Mouse (Mus musculus) mouse embryonic stem cell (cell line): Measurements from ENCODE around the gene Psmg1.
"Not testable (repeated sequence)": the region's sequence is repeated elsewhere in the genome, so short reads cannot be mapped to it uniquely, and the experiment has no call there.

Experiments used
- in situ Hi-C, 2 experiments: fragments of 300-500 bp; cut with MboI; formaldehyde crosslinking; loops; 1 replicate in 1 of 2; 3 replicates in 1 of 2; pipeline ENCODE4 v1.14.3; 2019 to 2020; ENCODE audit warnings: low sequenced_read_pairs in 2 of 2, low pct_unique_long_range_greater_than_20kb in 1 of 2, mixed read lengths in 1 of 2; ENCODE audit not compliant: unreplicated experiment in 1 of 2

Gene Psmg1

DNA sequence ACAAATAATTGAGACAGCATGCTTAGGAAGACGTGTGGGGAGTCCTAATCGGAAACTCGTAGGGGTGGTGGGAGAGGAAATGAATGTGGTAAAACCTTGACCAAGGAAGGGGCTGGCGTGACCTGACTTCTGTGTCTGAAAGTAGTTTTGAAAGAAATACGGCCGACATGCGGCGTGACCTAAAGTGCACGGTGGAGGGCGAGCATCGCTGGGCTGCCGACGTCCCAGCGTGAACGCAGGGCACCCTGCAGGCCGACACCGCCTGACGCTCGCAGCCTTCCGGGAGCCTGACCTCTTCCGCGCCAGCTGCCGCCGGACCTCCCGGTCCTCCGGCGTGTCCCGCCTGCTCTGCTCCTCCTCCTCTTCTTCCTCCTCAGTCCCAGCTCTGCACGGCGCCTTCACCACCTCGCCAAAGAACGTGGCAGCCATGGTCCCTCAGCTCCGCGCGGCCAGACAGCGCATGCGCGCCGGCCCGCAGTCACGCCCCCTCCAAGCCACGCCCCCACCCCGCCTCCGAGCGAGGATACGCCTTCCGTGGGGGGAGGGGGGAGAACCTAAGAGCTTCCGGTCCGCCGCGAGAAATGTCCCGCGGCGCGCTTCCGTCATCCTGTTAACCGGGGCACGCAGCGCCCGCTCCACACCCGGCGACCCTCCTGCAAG lies at the start of gene Psmg1:
Gene Psmg1, minus strand, starts transcription at position 499 of the 660 bp plus-strand sequence.
- in situ Hi-C loops: loop anchor here in 1 of 2 experiments (25.0 kb wide), 1 partner anchor 347 kb away; no protein-coding TSS in a partner anchor

DNA sequence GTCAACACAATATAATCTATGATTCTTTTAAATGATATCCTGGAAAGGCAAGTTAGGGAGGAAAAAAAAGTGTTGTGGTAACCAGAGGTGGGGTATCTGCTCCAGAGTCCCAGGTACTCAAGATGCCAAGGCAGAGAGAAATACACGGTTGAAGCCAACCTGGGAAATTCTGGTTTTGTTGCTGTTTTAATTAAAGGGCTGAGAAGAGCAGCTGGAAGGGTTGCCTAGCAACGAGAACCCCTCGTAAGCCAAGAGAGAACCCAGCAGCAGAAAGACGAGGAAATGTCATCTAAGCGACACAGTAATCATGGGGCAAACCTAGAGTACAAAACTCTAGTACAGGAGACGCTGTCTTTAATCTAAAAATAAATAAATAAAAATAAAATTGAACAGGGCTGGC lies 48.8 kb upstream of the Psmg1 start:
- in situ Hi-C loops: no loop called here

DNA sequence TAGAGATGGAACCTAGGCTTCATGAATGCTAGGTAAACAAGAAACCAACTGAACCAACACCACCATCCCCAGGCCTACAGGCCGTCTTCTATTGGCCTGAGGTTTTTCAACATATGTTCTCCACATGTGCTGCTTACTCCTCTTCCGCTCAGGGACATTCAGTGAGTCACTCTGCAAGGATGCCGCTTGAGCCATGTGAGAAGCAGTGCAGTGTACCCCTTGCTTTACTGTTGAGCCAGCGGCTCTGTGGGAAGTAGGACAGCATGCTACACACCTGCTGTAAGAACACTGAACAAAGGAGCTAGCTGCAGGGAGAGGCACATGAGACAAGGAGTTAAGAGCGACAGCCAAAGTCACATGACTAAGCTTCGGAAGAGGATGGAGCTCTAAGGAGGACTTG lies 43.7 kb upstream of the Psmg1 start:
- in situ Hi-C loops: no loop called here

DNA sequence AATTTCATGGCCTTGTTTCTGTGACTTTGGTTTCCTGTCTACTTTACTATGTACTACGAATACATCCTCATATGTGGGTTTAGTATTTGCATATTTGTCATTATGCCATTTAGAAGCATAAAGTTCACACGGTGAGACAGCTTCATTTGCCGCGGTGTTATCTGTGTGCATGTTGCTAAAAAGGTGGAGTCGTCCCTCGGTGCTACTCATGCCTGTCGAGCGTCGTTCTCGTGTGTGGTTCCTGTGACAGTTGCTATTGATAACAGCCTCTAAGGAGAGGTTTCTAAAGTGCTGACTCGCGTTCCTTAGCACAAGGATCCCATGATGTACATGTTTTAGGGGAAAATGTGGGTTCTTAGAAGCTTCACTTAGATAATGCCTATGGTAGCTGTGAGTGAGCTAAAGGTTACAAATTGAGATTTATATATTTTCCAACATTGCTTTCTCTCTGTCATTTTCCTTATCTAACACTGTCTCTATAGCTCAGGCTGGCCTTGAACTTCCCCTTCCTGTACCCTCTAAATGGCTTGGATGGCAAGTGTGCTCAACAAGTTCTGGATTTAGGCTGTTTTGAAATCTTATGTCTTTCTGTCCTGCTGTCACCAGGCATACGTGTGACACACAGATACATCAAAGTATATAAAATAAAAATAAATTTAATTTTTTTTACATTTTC lies 41.7 kb upstream of the Psmg1 start:
- in situ Hi-C loops: no loop called here

DNA sequence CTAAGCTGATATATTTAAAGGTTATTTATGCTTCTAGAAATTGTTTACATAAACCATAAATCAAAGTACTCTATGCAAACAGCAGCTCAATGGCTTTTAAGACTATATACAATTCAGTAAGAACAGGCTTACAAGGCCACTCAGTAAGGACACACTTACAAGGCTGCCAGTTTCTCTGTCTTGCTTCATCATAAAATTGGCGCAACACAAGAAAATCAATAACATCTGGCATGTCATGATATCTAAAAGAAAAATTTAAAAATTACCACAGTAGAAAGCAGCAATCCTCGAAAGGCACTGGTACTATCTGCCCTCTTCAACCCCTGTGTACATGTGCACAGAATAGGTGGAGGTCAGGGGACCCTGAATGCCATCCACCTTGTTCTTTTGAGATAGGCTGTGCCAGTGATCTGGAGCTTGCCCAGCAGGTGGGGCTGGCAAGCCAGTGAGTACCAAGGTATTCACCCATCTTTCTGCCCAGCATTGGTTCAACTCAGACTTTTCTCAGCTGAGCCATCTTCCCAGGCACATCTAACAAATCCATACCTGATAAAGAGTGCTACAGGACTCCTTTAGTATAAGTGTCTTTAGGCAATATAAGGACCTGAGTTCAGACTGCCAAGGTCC lies 39.8 kb upstream of the Psmg1 start:
- in situ Hi-C loops: no loop called here

DNA sequence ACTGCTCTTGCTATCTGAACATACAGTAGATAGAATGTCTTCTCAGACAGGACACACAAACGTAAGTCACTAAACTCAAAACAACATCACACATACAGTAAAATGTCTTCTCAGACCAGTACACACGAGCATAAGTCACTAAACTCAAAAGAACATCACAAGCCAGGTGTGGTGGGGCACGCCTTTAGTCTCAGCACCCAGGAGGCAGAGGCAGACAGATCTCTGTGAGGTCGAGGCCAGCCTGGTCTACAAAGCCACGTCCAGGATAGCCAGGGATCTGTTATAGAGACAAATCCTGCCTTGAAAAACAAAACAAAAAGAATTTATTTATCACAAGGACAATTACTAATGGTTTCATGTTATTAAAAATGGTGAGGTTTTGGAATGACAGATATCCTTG lies 35.5 kb upstream of the Psmg1 start:
- in situ Hi-C loops: no loop called here

DNA sequence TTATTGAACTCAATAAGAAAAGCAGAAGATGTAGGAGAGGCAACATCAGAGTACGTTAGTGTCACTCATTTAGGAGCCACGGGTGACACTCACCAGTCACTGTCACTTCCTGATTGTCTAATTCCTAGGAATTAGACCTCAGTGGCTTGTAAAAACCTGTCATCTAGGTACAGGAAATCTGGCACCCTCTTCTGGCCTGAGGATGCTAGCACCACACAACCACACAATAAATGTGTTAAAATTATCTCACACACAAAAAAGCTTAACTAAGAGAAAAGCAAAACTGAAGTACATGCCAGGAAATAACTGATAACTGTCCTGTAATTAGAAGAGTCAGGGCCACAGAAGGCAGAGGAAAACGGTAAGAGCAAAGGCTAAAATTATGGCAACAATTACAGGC lies 34.5 kb upstream of the Psmg1 start:
- in situ Hi-C loops: no loop called here

DNA sequence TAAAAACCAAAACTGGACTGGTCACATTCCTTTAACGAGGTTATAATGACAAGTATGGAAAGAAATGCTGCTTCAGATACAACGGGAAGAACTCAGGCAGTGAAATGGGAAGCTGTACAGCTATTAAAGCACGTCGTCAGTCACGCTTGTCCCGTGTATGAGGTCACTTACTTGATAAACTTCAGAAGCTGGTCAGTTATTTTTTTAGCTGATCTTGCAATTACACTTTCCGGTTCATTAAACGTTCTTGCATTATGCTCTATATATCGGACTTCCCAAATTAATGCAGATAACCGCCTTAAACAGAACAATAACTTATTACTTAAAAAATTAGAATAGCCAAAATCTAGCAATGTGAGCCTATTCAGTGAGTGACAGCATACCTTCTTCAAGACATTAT lies 30.3 kb upstream of the Psmg1 start:
- in situ Hi-C loops: no loop called here

DNA sequence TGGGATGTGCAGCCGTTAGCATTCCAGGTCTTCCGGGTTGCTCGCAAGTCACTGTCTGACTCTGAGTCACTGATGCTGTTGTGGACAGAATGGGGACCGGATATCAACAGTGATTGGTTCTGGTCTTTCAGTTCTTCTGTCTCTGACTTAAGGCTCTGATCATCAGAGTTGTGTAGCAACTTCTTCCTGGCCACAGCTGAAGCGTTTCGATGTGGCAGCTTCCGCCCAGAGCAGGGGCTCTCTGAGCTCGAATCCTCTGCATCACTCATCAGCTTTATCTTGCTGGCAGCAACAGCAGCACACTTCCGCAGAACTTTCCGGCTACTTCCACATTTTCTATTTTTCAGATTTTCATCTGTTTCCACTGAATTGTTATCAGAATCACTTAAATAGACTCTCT lies 18.4 kb upstream of the Psmg1 start:
- in situ Hi-C loops: not testable (repeated sequence)

DNA sequence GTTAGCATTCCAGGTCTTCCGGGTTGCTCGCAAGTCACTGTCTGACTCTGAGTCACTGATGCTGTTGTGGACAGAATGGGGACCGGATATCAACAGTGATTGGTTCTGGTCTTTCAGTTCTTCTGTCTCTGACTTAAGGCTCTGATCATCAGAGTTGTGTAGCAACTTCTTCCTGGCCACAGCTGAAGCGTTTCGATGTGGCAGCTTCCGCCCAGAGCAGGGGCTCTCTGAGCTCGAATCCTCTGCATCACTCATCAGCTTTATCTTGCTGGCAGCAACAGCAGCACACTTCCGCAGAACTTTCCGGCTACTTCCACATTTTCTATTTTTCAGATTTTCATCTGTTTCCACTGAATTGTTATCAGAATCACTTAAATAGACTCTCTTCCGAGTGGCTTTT lies 13.5 kb upstream of the Psmg1 start:
- in situ Hi-C loops: not testable (repeated sequence)

DNA sequence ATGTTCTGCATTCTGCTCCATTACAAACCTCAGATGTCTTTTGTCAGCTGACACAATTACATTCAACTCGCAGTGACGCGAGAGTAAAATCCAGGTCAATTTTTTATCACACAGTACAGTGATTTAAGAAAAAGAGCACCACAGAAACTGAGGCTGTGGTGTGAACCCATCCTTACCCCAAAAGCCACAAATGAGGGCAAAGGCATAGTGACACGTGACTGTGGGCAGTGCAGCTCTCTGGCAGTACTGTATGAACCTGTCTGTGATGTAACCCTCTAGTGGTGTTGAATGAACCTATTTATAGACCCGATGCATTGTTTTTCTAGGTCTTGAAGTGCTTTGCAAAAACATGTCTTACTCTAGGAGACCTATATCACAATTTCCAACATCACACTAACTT lies 8.5 kb upstream of the Psmg1 start:
- in situ Hi-C loops: loop anchor here in 1 of 2 experiments (25.0 kb wide), 1 partner anchor 338 kb away; no protein-coding TSS in a partner anchor

DNA sequence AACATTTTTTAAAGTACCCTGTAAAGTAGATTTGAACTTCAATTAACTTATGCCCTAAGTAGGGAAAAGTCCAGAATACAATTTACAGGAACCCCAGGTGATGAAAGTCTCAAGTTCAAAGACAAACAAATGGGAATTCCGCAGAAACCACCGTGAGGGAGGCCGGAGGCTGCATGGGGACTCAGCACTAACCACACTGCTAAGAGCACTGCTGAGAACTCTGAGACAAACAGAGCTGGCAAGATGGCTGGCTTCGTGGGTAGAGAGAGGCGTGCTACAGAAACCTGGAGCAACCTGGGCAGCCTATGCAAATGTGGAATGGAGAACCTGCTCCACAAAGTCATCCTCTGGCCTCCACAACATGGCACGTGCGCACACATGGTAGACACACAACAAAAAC lies 5.4 kb upstream of the Psmg1 start:
- in situ Hi-C loops: loop anchor here in 1 of 2 experiments (25.0 kb wide), 1 partner anchor 341 kb away; no protein-coding TSS in a partner anchor

DNA sequence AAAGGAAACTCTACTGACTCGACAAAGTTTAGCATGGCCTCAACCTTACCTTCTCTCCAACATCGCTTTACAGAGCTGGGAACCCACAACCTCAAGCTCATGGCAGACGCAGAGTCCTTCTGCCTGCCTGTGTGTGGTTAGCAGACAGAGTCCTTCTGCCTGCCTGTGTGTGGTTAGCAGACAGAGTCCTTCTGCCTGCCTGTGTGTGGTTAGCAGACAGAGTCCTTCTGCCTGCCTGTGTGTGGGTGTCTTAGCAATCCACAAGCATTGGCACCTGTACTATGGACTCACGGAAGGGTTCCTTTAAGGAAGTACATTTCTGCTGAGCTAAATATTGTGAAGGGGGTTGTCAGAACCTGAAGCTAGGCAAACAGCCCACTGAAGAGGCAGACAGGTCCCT lies 3.8 kb upstream of the Psmg1 start:
- in situ Hi-C loops: loop anchor here in 1 of 2 experiments (25.0 kb wide), 1 partner anchor 343 kb away; no protein-coding TSS in a partner anchor

DNA sequence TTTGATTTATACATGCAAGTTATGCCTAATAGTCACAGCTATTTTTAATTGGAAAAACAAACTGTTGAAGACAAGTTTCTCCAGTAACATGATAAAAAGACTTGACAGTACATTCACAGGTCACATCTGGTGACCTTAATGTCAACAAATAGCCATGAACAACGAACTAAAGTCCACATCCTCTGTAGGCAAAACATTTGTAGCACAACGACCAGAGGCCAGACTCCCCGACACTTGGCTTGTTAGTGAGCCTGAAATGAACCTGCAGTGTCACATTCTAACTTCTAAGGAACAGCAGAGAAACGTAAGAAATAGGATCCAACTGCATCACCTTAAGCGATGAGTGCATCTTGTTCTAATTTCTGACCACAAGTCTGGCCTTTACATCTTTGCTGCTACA lies 1.8 kb upstream of the Psmg1 start:
- in situ Hi-C loops: loop anchor here in 1 of 2 experiments (25.0 kb wide), 1 partner anchor 345 kb away; no protein-coding TSS in a partner anchor

DNA sequence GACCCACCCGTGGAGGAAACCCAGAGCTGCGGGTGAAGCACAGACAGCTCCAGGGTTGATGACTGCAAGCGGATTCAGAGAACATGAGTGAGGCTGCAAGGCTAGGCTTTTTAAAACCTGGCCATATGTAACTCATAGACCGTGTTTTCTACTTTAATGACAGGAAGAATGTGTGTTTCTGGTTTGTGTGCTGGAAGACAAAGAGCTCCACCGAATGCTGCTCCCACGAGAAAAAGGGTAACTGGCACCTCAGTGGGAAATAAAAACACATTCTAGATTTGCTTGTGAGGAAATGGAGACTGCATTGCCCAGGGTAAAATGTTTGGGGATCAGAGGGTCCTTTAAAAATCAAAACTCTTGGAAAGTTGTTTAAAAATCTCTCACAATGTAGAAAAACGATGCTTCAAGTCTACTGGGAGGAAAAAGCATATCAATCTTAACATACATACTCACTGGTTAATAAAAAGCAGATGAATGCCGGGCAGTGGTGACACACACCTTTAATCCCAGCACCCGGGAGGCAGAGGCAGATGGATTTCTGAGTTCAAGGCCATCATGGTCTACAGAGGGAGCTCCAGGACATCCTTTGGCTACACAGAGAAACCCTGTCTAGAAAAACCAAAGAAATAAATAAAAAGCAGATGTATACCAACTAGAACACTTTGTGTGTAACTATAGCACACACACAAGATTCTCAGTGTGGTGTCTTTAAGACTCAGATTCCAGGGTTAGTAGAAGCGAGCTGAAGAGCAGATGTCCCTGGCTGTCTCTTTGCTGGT lies 551 bp upstream of the Psmg1 start:
- in situ Hi-C loops: loop anchor here in 1 of 2 experiments (25.0 kb wide), 1 partner anchor 346 kb away; no protein-coding TSS in a partner anchor

DNA sequence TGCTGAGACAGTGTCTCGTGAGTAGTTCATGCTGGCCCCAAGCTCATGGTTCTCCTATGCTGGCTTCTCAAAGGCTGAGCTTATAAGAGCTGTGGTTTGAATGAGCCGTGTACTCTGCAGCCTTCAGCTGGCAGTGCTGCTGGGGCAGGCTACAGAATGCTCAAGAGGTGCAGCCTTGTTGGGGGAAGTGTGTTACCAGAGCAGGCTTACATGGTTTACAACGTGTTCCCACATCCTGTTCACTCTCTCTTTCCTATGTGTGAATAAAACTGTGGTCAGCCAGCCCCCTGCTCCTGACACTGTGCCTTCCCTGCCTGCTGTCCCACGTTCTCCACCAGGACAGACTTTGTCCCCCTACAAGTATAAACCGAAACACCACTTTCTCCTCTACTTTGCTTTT lies 5.8 kb downstream of the Psmg1 start:
- in situ Hi-C loops: loop anchor here in 1 of 2 experiments (25.0 kb wide), 1 partner anchor 352 kb away; no protein-coding TSS in a partner anchor

DNA sequence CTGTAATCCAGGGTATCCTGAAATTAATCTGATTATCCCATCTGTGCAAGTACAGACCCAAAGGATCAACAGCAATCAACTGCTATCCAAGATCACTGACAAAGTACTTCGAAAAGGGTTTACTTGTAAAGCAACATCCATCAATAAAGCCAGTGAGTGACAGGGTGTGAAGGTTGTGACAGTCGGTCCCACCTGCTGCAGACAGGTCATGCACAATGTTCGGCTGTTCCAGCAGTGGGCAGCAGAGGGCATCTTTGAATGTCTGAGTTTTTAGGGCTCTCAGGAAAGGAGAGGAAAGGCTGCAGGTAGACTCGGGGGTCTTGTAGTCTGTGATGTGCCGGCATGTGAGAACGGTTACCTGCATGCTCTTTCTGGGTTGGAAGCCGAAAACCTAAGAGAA lies 7.2 kb downstream of the Psmg1 start:
- in situ Hi-C loops: loop anchor here in 1 of 2 experiments (25.0 kb wide), 1 partner anchor 354 kb away; no protein-coding TSS in a partner anchor

DNA sequence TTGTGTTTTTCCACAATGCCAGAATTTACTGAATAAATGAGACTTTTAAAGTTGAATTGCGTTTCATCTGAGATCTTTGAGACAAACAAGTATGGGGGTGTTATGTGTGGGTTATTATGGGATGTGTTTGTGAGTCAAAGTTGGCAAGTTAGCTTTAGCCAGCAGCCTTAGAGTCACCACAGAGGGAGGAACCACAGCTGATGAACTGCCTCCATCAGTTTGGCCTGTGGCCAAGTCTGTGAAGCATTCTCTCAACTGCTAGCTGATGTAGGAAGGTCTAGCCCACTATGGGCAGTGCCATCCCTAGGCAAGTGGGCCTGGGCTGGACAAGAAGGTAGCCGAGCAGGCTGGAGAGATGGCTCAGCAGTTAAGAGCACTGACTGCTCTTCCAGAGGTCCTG lies 19.9 kb downstream of the Psmg1 start:
- in situ Hi-C loops: loop anchor here in 1 of 2 experiments (25.0 kb wide), 2 partner anchors 359 to 1209 kb away; no protein-coding TSS in a partner anchor
